Mouse (Mus musculus): ENCODE measurements around the gene Ttc3. TPM values are rescaled to one million over a fixed set of nuclear protein-coding genes. Genes with fewer than 3 reads are reported as not detected.
"Not testable (repeated sequence)": the region's sequence is repeated elsewhere in the genome, so short reads cannot be mapped to it uniquely, and the experiment has no call there.

Gene Ttc3
- total RNA-seq, 2 experiments from 2014 or later, result 704 to 759 TPM

GRCm38 (mm10) chr16:94414151-94414550 is 43.7 kb downstream of the Ttc3 start:
- DNase-seq (ENCODE audit: low spot score in 2 of 2), result no peak

GRCm38 (mm10) chr16:94420498-94420897 is 50.1 kb downstream of the Ttc3 start:
- DNase-seq (ENCODE audit: low spot score in 2 of 2), result no peak

GRCm38 (mm10) chr16:94428948-94429347 is 58.5 kb downstream of the Ttc3 start:
- DNase-seq (ENCODE audit: low spot score in 2 of 2), result no peak

DNA sequence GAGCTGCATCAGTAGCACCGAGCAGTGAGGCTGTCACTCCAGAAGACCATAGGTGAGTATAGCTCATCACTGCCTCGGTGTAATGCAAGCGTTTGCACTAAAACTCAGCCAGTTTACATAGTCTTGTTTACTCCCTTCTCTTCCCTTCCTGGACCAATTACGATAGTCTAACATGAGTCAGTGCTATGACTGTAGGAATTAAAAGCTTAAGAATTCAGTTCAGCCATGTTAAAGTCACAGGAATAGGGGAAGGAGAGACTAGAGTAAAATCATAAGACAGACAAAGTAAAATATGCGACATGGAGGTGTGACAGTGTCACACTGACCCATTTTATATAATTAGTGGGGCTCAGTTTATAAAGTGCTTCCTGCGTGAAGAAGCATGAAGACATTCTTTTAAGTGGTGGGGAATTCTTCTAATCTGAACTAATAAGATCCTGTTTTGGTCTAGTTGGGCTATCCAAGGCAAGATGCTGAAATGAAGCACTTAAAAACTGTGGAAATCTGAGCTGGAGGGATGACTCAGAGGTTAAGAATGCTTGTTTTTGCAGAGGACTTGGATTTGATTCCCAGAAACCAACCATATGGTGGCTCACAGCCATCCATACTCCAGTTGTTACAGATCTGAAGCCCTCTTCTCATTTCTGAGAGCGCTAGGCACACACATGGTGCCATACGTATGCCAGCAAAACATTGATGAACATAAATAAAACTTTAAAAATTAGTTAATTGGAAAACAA is 65.2 kb downstream of the Ttc3 start:
- no peak for DNase-seq (ENCODE audit: low spot score in 2 of 2)

DNA sequence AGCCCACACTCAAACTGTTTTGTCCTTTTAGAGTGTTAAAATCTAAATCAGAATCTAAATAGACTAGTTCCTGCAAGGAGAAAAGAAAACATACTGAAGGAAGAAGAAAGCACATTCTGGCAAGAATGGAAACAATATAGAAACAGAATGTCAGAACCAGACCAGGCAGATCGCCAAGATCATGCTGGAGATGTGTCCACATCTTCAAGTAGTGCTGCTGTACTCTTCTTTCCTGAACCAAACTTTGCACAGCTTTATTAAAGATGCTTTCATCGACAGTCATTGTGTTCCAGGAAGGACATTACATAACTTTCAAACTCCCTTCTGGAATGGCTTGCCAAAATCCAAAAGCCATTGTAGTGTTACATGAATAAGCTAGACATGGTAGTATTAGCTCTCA is 66.4 kb downstream of the Ttc3 start:
- no peak for DNase-seq (ENCODE audit: low spot score in 2 of 2)

GRCm38 (mm10) chr16:94441361-94441760 is 70.9 kb downstream of the Ttc3 start:
- DNase-seq (ENCODE audit: low spot score in 2 of 2), result no peak

DNA sequence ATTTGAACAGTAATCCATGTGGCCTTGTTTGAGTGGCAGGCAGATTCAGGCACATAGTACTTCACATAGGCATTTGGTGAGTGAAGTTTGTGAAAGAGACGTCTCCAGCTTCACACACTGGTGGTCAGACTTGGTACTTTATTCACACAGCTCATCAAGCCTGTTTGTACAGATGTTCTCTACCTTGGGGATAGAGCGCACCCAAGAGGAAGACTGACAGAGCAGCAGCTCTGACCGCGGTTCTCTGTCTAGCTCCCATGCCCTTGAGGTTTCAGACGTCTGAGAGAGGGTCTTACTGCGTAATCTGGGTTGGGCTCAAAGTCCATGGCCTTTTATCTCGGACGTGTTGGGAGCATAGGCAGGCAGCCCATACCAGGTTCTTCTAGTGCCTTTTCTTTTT is 78.7 kb downstream of the Ttc3 start:
- DNase-seq (ENCODE audit: low spot score in 2 of 2), result no peak

DNA sequence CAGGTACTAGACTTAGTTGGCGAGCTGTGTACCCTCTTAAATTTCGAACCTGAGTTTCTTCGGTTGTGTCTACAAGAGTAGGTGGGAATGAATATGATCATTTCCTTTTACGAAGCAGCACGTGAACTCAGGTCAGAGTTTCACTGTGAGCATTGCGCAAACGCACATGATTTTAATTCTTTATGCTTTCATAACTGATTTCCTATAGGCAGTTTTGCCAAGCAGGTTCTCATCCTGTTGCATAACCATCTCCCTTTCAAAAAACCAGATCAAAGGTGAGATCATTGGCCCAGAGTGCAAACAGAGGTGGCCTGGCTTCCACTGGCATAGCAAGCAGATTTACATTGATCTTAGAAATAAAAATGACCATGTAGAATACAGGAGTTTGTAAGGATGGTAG is 79.2 kb downstream of the Ttc3 start:
- no peak for DNase-seq (ENCODE audit: low spot score in 2 of 2)

DNA sequence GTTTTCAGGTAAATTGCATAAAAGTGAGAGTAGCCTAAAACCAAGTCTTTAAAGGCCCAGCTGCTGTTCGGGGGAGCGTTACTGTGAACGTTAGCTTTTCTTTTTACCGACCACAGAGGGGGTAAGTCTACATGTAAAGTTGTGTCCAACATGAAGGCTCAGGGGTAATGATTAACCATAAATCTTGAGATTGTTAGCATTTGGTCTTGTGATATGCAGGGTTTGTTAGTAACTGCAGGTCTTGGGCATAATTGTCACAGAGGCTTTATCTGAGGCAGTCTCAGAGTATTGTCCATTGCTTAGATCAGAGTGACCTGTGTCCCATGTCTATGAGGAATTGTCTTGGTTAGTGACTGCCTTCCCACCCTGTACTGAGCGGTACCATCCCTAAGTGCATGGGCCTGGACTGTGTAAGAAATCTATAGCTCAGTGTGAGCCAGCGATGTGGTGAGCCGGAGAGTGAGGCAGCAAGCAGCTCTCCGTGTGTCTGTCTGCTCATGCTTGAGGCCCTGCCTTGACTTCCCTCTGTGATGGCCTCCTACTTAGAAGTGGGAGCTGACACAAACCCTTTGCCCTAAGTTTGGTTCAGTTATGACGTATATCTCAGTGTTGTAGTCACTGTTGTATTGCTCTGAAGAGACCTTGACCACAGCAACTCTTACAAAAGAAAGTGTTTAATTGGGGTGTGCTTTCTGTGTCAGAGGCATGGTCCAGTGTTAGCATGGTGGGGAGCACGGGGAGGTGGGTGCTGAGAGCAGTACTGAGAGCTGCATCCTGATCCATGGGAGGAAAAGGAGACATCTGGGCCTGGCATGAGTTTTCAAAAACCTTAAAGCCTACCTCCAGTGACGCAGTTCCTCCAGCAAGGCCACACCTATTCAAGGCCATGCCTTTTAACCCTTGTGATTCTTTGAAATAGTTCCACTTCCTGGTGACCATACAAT is 81.4 kb downstream of the Ttc3 start:
- DNase-seq (ENCODE audit: low spot score in 2 of 2), result no peak

DNA sequence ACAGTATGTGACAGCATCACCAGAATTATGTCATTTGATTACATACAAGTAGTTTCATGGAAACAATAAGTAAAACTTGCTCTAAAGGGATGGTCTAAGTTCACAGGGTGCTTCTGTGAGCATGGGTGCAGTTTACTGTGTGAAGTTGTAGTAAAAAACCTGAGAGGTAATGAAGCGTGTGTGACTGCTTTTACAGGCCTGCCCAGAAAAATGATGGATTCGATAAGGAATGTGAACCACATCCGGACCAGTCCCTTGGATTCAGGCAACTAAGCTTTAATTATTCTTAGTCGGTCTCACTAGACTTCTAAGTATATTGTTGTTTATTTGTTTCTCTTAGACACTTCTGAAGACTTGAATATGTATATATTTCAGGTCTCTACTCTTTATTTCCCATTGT is 82.3 kb downstream of the Ttc3 start:
- DNase-seq (ENCODE audit: low spot score in 2 of 2), result no peak

DNA sequence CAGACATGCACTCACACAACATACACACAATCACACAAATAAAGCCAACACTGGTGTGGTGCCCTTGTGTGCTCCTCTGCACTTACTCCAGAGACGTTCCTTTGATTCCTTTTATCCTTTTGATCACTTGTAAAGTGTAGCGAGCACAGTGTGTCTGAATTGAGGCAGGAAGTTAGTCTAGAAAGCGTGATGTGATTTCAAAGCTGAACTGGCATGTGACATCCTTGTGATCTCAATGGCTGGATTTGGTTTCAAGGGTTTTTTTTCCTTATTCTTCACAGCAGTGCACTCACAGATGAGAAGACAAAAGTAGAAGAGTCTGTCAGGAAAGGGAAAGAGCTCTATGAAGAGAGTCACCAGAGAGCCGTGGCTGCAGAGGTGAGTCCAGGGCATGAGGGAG is 83.7 kb downstream of the Ttc3 start:
- DNase-seq (ENCODE audit: low spot score in 2 of 2), result no peak

DNA sequence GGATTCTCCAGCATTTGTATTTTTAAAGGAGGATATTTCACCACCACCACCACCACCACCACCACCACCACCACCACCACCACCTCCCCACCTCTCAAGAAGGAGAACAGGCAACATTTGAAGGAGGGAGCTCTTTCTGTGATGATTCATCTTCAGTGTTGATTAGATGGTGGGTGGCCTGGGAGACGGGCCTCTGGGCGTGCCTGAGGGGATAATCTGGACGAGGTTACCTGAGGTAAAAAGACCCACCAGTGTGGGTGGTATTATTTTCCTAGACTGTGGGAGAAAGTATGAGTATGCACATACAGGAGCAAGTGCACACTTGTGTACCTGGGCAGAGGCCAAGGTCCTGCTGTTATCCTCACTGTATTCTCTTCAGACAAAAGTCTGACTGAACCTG is 93.6 kb downstream of the Ttc3 start:
- DNase-seq (ENCODE audit: low spot score in 2 of 2), result no peak

DNA sequence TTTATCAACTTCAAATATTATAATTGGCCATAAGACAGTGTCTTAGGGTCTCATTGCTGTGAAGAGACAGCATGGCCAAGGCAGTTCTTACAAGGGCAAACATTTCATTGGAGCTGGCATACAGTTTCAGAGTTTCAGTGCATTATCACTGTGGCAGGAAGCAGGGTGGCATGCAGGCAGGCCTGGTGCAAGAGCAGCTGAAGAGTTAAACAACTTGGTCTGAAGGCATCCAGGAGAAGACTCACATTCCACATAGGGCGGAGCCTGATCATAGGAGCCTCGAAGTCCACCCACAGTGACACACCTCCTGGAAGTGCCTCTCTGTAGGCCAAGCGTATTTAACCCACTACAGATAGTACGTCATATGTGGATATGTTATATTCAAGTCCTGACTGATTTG is 95.5 kb downstream of the Ttc3 start:
- DNase-seq (ENCODE audit: low spot score in 2 of 2), result no peak

GRCm38 (mm10) chr16:94466317-94466716 is 95.9 kb downstream of the Ttc3 start:
- DNase-seq (ENCODE audit: low spot score in 2 of 2), result not testable (repeated sequence)

DNA sequence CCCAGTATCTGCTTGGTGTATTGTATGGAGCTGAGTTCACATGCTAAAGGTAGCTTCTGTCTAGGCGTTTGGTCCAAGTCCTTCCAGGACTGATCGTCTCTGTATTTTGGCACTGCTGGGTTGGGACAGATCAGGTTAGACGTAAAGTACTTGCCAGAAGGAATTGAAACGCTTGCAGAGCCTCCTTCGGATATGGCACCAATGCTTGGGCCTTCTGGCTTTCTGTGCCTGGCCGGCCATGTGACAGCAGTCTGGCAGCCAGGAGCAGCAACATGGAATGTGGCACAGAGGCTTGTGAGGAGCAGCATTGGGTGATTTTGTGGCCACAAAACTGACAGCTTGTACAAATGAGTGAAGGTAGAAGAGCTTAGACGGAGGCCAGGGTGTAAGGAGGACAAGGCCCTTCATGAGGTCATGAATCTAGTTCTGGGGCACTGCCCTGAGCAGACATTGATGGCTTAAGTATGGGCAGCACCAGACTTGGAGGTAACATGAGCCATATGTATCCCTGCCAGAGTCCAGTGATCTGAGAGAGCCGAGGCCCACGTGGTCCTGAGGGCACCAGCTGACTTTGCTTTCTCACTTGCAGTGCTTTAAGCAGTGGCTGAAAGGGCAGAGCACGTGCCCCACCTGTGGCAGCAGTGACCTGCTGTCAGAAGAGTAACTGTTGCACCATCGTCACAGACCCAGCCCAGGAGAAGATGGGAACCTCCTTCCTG is 97.1 kb downstream of the Ttc3 start:
- no peak for DNase-seq (ENCODE audit: low spot score in 2 of 2)

DNA sequence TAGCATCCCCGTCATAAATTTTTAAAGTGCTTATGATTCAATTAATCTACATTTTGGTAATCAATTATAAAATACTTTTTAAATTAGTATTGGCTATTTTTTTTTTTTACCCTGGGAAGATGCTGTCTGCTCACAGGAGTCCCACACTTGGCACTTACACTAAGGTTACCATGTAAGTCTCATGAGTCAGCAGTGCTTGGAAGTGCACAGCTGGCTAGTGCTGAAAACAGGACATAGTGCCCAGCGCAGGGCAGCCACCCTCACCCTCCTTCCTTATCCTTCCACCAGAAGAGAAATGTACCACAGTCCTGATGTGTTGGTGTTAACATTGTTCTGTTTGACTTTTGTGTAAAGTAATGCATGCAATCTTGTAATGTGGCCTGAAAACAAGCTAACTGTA is 98.0 kb downstream of the Ttc3 start:
- DNase-seq (ENCODE audit: low spot score in 2 of 2), result no peak

GRCm38 (mm10) chr16:94472515-94472951 is 102.1 kb downstream of the Ttc3 start:
- peak; percentile 75 to 85 for DNase-seq (ENCODE audit: low spot score in 2 of 2)

- peak; percentile 54 to 55 for DNase-seq (ENCODE audit: low spot score in 2 of 2)
These were observed 102.8 kb downstream of the Ttc3 start for GRCm38 (mm10) chr16:94473086-94473822.

DNA sequence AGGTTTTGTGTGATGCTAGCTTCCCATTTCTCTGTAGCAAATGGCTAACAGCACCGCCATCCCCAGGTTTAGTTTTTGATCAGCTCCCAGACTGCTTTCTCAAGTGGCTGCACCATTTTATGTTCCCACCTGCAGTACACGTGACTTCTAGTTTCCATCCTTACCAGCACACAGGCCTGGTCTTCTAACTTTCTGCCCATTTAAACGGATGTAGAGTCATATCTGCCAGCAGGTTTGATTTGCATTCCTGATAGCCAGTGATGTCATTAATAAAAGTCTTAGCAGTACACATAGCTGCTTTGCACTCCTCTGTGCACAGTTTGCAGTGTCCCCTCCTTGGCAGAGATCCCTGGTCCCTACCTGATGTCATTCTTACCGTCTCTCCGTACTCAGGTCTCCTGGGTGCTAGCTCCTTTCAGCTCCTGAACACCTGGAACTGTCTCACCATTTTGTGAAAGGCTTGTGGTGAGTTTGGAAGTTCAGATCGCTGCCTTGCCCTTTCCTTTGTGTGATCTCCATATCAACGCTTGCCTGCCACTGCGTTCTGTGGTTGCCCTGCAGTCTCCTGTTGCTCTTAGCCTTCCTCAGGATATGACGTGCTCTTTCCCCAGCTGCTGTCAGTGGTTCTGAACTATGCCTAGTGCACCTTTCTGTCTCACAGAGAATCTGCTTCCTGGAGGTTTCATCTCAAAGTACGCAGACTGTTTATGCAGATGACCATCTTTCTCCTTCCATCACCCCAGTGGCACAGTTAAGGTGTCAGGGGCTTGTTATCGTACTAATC is 114.5 kb downstream of the Ttc3 start:
- no peak for DNase-seq (ENCODE audit: low spot score in 2 of 2)

- DNase-seq (ENCODE audit: low spot score in 2 of 2), result no peak
These were observed 116.9 kb downstream of the Ttc3 start for GRCm38 (mm10) chr16:94487341-94487740.

Data from layer of hippocampus, postnatal 14 days (tissue).